Mouse (Mus musculus) kidney, embryonic 16.5 days (tissue): Measurements from ENCODE around the gene Selenot. TPM values are rescaled to one million over a fixed set of nuclear protein-coding genes. Genes with fewer than 3 reads are reported as not detected.
A peak's percentile ranks its signal among the peaks of the same experiment; 100 is the strongest.
"Not testable (repeated sequence)": the region's sequence is repeated elsewhere in the genome, so short reads cannot be mapped to it uniquely, and the experiment has no call there.

ENCODE experiments used
- ATAC-seq: fragments of 200-750 bp; cut with Nextera tagmentation; 2 replicates; pipeline ENCODE4 v1.8.0; 2017; ENCODE audit warnings: moderate TSS enrichment; ENCODE audit not compliant: low FRiP score, low TSS enrichment
- H3K27ac ChIP-seq: fragments of 300-500 bp; sonication (generic); 2 replicates; pipeline ENCODE4 v1.5.1; 2014; ENCODE audit warnings: low read length
- H3K27me3 ChIP-seq: fragments of 300-500 bp; sonication (generic); 2 replicates; pipeline ENCODE4 v1.6.1; 2014; ENCODE audit warnings: low read length, control low read depth, mixed read lengths; ENCODE audit not compliant: insufficient read depth
- H3K36me3 ChIP-seq: fragments of 300-500 bp; sonication (generic); 2 replicates; pipeline ENCODE4 v1.6.1; 2014; ENCODE audit warnings: low read length, control low read depth, mixed read lengths; ENCODE audit not compliant: insufficient read depth
- H3K4me1 ChIP-seq: fragments of 300-500 bp; sonication (generic); 2 replicates; pipeline ENCODE4 v1.6.1; 2014; ENCODE audit warnings: low read length, control low read depth, mixed read lengths; ENCODE audit not compliant: insufficient read depth
- H3K4me2 ChIP-seq: fragments of 300-500 bp; sonication (generic); replicated peaks from 2 replicates; pipeline ENCODE4 v1.6.1; 2014; ENCODE audit warnings: low read depth, low read length
- H3K4me3 ChIP-seq: fragments of 300-500 bp; sonication (generic); 2 replicates; pipeline ENCODE4 v1.5.1; 2014; ENCODE audit warnings: mild to moderate bottlenecking, low read length
- H3K9ac ChIP-seq: fragments of 300-500 bp; sonication (generic); replicated peaks from 2 replicates; pipeline ENCODE4 v1.6.1; 2014; ENCODE audit warnings: low read length
- H3K9me3 ChIP-seq: fragments of 300-500 bp; sonication (generic); 2 replicates; pipeline ENCODE4 v1.6.1; 2016; ENCODE audit warnings: low read length, control low read depth
- WGBS: fragments of 180-500 bp; shearing (Covaris S2); extraction: QIAGEN DNeasy Blood & Tissue Kit; methylation state at CpG from one replicate; pipeline ENCODE4 v1.1.7; 2014; 5-methylcytosine and 5-hydroxymethylcytosine counted together
- polyA plus RNA-seq: library from polyadenylated mRNA; unstranded; fragments of >200 nt; fragmentation: Nextera tagmentation; extraction: Ambion mirVana; gene quantifications from 2 replicates; pipeline ENCODE4 v1.2.1, GENCODE M21; 2015

Gene Selenot
- polyA plus RNA-seq, 1 experiment from 2014 or later, result 24.3 TPM

DNA sequence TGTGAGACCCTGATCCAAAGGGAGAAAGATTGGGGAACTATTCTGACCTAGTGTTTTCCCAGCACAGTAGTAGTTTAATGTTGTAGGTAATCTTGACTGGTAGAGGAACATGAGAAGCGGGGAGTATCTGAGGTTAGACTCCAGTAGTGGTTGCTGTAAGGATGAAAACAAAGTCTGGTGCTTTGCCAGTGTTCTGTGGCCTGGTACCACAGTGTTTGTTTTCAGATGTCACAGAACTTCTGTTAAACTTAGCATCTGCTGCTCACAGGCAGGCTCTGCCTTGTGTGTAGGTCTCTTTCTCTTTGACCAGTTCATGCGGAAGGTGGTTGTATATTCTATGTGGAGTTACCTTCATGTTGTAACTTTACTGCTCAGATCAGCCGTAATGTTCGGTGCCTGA lies 5.1 kb downstream of the Selenot start:
- H3K27me3 ChIP-seq, result no peaks in the 10 kb centered on the region
- no peak for ATAC-seq
- 83% methylated on average over 4 of the region's 4 CpGs for WGBS

DNA sequence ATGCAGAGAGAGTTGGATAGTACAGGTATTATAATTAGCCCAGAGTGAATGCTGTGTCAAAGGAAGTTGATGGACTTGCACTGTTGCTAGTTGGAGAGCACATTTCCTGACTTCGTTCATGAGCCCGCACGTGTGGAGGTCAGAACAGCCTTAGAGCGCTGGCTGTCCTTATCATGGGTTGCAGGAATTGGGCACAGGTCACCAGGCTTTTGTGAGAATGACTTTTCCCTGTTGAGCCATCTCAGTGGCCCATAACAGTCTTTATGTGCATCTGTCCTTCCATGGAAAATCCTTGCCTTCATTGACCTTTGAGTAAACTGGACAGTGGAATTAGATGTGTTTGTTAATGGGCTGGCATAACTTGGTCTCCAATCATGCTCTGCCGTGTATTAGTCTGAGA lies 5.9 kb downstream of the Selenot start:
- H3K4me1 ChIP-seq, result peaks cover 17% of the 10 kb centered on the region
- no peaks in the 10 kb centered on the region for H3K27me3 ChIP-seq
- H3K4me3 ChIP-seq, result no peak overlapping the region
- no peak overlapping the region; the same call in 1 of the 2 replicates for H3K27ac ChIP-seq
- ATAC-seq, result no peak
- no peaks in the 10 kb centered on the region for H3K9me3 ChIP-seq
- 74% methylated on average over 5 of the region's 5 CpGs for WGBS
- H3K9ac ChIP-seq, result no peak overlapping the region
- H3K4me2 ChIP-seq, result no peak overlapping the region
- H3K36me3 ChIP-seq, result peaks cover 22% of the 10 kb centered on the region

More for the DNA sequence above, 5.1 kb downstream of the Selenot start:
- 0 out of 2 replicates have a peak overlapping the region, but pooled peaks have one; percentile 16 for H3K9ac ChIP-seq
- H3K4me2 ChIP-seq, result no peak overlapping the region
- no peak overlapping the region for H3K4me3 ChIP-seq
- H3K36me3 ChIP-seq, result peaks cover 21% of the 10 kb centered on the region
- no peaks in the 10 kb centered on the region for H3K9me3 ChIP-seq
- H3K4me1 ChIP-seq, result peaks cover 17% of the 10 kb centered on the region
- no peak overlapping the region for H3K27ac ChIP-seq

DNA sequence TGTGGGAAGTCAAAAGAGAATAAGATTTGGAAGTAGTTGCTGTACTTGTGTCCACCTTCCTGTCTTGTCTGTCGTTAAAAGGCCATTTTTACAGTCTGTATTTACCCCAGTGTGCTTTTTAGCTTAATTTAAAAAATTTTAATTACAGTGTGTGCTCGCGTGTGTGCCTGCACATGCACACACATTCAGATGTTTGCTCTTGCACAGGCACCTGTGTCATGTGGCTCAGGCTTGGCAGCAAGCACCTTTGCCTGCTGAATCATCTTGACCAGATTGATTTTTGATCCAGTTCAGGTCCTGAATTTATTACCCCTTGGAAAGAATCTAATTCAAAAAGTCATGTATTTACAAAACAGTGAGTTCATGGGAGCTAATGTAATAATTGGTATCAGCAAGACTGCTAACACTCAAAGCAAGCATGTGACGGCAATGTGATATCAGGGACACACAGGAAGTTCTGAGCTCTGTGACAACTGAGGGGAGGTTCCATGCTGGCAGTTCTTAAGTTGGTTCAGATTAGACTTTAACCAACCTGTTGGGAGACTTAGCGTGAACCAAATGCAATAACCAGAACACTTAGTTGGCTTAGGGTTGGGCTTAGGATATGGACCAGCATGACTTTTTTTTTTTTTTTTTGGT lies 6.5 kb downstream of the Selenot start:
- Histone ChIP-seq H3K4me3 (no peak overlapping the region), H3K27ac (no peak overlapping the region; the same call in 1 of the 2 replicates), H3K4me2 (no peak overlapping the region), H3K36me3 (peaks cover 28% of the 10 kb centered on the region), H3K4me1 (peaks cover 17% of the 10 kb centered on the region), H3K9me3 (no peaks in the 10 kb centered on the region), H3K9ac (no peak overlapping the region), H3K27me3 (no peaks in the 10 kb centered on the region)
- WGBS, result 78% methylated on average over 5 of the region's 5 CpGs
- ATAC-seq, result no peak

DNA sequence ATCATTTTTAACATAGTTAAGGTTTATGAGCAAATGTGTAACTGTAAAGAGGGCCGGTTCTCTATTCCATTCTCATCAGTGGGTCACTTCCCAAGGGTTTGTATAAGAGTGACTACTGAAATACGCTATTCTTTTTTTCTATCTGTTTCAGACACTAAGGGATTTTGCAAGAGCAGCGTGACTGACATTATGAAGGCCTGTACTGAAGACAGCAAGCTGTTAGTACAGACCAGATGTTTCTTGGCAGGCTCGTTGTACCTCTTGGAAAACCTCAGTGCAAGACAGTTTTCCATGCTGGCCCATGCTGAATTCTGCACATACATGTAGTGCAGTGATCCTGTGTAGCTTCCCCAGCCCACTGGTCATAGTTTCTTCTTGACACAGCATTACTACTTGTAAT lies 14.1 kb downstream of the Selenot start:
- not testable (repeated sequence) for ATAC-seq
- H3K36me3 ChIP-seq, result peaks cover 47% of the 10 kb centered on the region

DNA sequence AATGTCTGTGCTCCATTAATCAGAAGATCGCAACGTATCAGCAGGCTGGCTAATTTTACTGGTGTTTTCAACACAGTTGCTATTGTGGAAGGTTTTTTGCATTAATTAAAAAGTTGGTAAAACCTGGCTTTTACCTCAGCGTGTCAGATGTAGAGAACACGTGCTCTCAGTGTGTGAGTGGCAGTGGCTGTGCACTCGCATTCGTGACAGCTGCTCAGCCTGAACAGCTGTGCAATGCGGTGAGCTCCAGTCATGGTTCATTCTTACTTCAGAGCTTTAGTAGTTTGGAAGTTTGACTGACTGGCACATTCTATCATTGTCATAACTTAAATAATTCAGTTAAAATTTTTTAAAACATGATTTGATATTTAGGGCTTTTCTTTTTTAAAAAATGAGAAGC lies 16.2 kb downstream of the Selenot start:
- H3K4me1 ChIP-seq, ATAC-seq, H3K4me2 ChIP-seq, H3K27ac ChIP-seq, H3K9me3 ChIP-seq, H3K4me3 ChIP-seq, H3K9ac ChIP-seq, H3K27me3 ChIP-seq: not testable (repeated sequence)
- WGBS, result 94% methylated on average over 7 of the region's 7 CpGs
- H3K36me3 ChIP-seq, result peaks cover 36% of the 10 kb centered on the region; the same call in 1 of the 2 replicates

More for the DNA sequence above, 14.1 kb downstream of the Selenot start:
- H3K9ac ChIP-seq, H3K4me1 ChIP-seq, H3K4me2 ChIP-seq, H3K27me3 ChIP-seq, H3K27ac ChIP-seq, H3K4me3 ChIP-seq, H3K9me3 ChIP-seq: not testable (repeated sequence)
- WGBS, result 86% methylated on average over 4 of the region's 4 CpGs

DNA sequence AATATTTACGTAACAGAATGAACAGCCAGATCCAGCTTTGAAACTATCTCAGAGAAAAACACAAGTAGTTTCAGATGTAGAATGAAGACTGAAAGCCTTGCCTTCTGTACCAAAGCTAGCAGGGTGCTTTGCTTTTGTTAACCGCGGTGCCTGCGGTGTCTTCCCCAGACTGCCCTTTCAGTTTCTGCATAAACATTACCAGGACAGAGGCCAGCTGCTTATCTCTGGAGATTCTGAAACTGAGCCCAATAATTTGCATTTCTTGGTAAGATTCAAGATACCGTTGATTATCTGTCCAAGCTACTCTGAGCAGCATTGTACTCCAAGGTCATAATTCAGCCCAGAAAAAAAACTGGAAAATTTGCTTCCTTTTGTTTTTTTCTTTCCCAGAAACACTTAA lies 17.2 kb downstream of the Selenot start:
- Histone ChIP-seq H3K27ac (no peak overlapping the region), H3K9ac (no peak overlapping the region), H3K4me3 (no peak overlapping the region), H3K9me3 (peaks cover under 1% of the 10 kb centered on the region; the same call in 1 of the 2 replicates), H3K4me1 (no peaks in the 10 kb centered on the region), H3K36me3 (peaks cover 39% of the 10 kb centered on the region; the same call in 1 of the 2 replicates), H3K27me3 (no peaks in the 10 kb centered on the region), H3K4me2 (no peak overlapping the region)
- no peak for ATAC-seq
- WGBS, result 74% methylated on average over 5 of the region's 5 CpGs

DNA sequence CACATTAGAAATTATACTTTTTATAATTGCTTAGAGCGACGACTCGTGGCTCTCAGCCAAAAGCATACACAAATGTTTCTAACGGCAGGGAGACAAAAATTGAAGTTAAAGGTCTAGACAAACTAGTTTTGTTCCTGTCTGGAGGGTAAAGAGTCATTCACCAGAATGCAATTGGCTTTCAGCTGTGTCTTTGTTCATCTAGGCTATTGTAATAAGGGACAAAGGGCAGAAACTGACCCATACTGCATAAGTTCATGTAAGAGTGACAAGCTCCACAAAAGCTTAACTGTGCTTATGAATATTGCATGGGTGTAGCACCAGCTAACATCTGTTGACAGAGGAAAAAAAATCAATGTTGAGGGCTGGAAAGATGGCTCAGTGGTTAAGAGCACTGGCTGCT lies 32.1 kb downstream of the Selenot start:
- no peak overlapping the region for H3K4me3 ChIP-seq
- H3K27me3 ChIP-seq, result no peaks in the 10 kb centered on the region
- H3K4me2 ChIP-seq, result no peak overlapping the region
- H3K9me3 ChIP-seq, result 0 out of 2 replicates have a peak, but pooled peaks cover 2% of the 10 kb centered on the region
- H3K4me1 ChIP-seq, result no peaks in the 10 kb centered on the region
- no peak for ATAC-seq
- H3K27ac ChIP-seq, result no peak overlapping the region
- WGBS, result 86% methylated on average over 4 of the region's 4 CpGs
- no peaks in the 10 kb centered on the region for H3K36me3 ChIP-seq
- H3K9ac ChIP-seq, result no peak overlapping the region

DNA sequence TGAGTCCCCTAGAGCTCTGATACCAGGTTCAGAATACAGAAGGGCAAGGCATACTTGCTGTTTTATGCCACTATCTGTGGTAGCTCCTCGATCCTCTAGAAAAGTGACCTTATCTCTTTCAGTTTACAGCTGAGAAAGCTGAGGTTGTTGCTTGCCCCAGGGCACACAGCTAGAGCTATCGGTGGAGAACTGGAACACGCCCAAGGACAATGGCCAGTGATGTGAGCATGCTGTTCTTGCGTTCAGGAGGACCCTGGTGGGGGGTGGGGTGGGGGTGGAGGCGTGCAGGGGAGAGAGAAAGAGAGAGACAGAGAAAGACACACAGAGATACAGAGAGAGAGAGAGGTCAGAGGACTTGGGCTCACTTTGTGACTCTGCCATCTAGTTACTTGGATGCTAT lies 33.5 kb downstream of the Selenot start:
- 80% methylated on average over 5 of the region's 5 CpGs for WGBS

DNA sequence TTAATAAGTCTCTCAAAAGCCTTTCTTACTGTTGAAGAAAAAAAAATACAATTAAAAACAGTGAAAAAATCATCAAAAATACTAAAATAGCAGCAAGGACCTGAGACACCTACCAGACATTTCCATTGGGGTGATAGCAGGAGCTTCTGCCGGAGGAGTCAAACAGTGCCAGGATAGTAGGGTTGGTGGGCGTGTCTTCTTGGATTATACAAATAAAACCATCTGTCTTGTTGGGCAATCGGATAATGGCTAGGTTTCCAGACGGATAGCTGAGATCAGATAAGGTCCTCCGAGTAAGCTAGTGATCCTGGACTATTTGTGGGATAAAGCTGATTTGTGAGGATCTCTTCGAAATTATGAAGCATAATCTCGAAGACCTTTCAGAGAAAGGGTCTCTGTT lies 44.6 kb downstream of the Selenot start:
- Histone ChIP-seq H3K9me3 (no peaks in the 10 kb centered on the region), H3K4me3 (no peak overlapping the region), H3K4me2 (no peak overlapping the region), H3K27me3 (no peaks in the 10 kb centered on the region), H3K36me3 (no peaks in the 10 kb centered on the region), H3K27ac (no peak overlapping the region), H3K4me1 (no peaks in the 10 kb centered on the region), H3K9ac (no peak overlapping the region)
- 78% methylated on average over 7 of the region's 7 CpGs for WGBS
- no peak for ATAC-seq

More for the DNA sequence above, 33.5 kb downstream of the Selenot start:
- Histone ChIP-seq H3K4me2 (no peak overlapping the region), H3K9me3 (0 out of 2 replicates have a peak, but pooled peaks cover 2% of the 10 kb centered on the region), H3K9ac (no peak overlapping the region), H3K36me3 (no peaks in the 10 kb centered on the region), H3K27me3 (no peaks in the 10 kb centered on the region), H3K4me1 (no peaks in the 10 kb centered on the region), H3K27ac (no peak overlapping the region), H3K4me3 (no peak overlapping the region)
- ATAC-seq, result no peak

DNA sequence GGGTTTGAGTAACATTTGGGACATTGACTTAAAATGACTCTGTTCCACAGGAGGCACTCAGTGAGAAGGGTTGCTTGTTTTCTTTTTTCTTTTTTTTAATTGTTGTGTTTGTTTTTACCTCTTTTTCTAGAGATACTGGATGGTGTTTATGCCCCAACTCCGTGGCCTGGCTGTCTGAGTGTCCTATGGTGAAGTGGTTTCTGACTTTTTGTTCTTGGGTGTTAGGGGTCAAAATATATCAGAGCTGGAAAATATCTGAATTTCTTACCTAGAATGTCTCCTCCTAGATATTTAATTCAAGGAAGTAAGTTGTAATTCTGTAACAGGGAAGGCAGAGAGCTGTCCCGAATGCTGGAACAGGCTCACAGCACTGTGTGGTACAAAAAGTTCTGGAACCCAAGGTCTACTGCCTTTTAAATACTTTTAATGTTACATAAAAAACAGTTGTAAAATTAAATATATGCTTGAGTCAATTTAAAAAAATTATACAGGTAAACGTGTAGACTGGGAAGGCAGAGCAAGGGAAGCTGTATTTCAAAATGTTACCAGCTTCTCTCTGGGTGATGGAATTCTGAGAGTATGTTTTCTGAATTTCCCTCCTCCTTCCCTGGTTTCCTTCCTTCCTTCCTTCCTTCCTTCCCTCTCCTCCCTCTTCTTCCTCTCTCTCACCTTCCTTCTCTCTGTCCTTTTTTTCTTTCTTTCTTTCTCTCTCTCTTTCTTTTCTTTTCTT lies 46.4 kb downstream of the Selenot start:
- H3K27ac ChIP-seq, result no peak overlapping the region
- no peaks in the 10 kb centered on the region for H3K4me1 ChIP-seq
- H3K36me3 ChIP-seq, result no peaks in the 10 kb centered on the region
- H3K27me3 ChIP-seq, result no peaks in the 10 kb centered on the region
- no peak overlapping the region for H3K9ac ChIP-seq
- H3K4me2 ChIP-seq, result no peak overlapping the region
- H3K4me3 ChIP-seq, result no peak overlapping the region
- no peak for ATAC-seq
- 69% methylated on average over 3 of the region's 3 CpGs for WGBS
- no peaks in the 10 kb centered on the region for H3K9me3 ChIP-seq
